Mouse (Mus musculus) embryonic facial prominence, embryonic 12.5 days (tissue): ENCODE data around the gene Tmprss6. TPM values are rescaled to one million over a fixed set of nuclear protein-coding genes. Genes with fewer than 3 reads are reported as not detected.

Experiments
- ATAC-seq: fragments of 200-750 bp; cut with Nextera tagmentation; 2 replicates; pipeline ENCODE4 v1.8.0; 2017; ENCODE audit not compliant: insufficient number of reproducible peaks, insufficient read depth, low FRiP score, low TSS enrichment
- H3K27ac ChIP-seq: fragments of 300-500 bp; sonication (generic); 2 replicates; pipeline ENCODE4 v1.5.1; 2016; ENCODE audit warnings: mild to moderate bottlenecking
- H3K27me3 ChIP-seq: fragments of 300-500 bp; sonication (generic); 2 replicates; pipeline ENCODE4 v1.6.1; 2016; ENCODE audit warnings: mild to moderate bottlenecking, moderate library complexity
- H3K36me3 ChIP-seq: fragments of 300-500 bp; sonication (generic); 2 replicates; pipeline ENCODE4 v1.6.1; 2016; ENCODE audit warnings: mild to moderate bottlenecking
- H3K4me1 ChIP-seq: fragments of 300-500 bp; sonication (generic); 2 replicates; pipeline ENCODE4 v1.6.1; 2016
- H3K4me2 ChIP-seq: fragments of 300-500 bp; sonication (generic); replicated peaks from 2 replicates; pipeline ENCODE4 v1.6.1; 2016; ENCODE audit warnings: mild to moderate bottlenecking, moderate library complexity
- H3K4me3 ChIP-seq: fragments of 300-500 bp; sonication (generic); 2 replicates; pipeline ENCODE4 v1.5.1; 2016; ENCODE audit warnings: mild to moderate bottlenecking
- H3K9ac ChIP-seq: fragments of 300-500 bp; sonication (generic); 2 replicates; pipeline ENCODE4 v1.6.1; 2016; ENCODE audit warnings: mild to moderate bottlenecking, moderate library complexity
- H3K9me3 ChIP-seq: fragments of 300-500 bp; sonication (generic); 2 replicates; pipeline ENCODE4 v1.6.1; 2016; ENCODE audit warnings: mild to moderate bottlenecking, moderate library complexity
- WGBS: fragments of 180-500 bp; shearing (Covaris S2); methylation state at CpG from one replicate; pipeline ENCODE4 v1.1.7; 2016; 5-methylcytosine and 5-hydroxymethylcytosine counted together
- polyA plus RNA-seq: library from polyadenylated mRNA; unstranded; fragments of >200 nt; fragmentation: Nextera tagmentation; extraction: Ambion mirVana; gene quantifications from 2 replicates; pipeline ENCODE4 v1.2.1, GENCODE M21; 2016

Tmprss6 gene
- polyA plus RNA-seq, 1 experiment from 2014 or later = 1.4 TPM

GRCm38 (mm10) chr15:78442231-78442630, 26.2 kb downstream of the Tmprss6 start:
- Histone ChIP-seq H3K4me1 (peaks cover 12% of the 10 kb centered on the region), H3K36me3 (no peaks in the 10 kb centered on the region), H3K4me3 (no peak overlapping the region), H3K9ac (no peak overlapping the region), H3K27me3 (no peaks in the 10 kb centered on the region), H3K9me3 (no peaks in the 10 kb centered on the region), H3K4me2 (no peak overlapping the region), H3K27ac (no peak overlapping the region)
- no peak for ATAC-seq
- 91% methylated on average over 19 of the region's 19 CpGs for WGBS

- no peaks in the 10 kb centered on the region for H3K9me3 ChIP-seq
- no peak overlapping the region for H3K4me3 ChIP-seq
- H3K27me3 ChIP-seq = 0 out of 2 replicates have a peak, but pooled peaks cover 3% of the 10 kb centered on the region
- no peak for ATAC-seq
- no peak overlapping the region for H3K27ac ChIP-seq
- 67% methylated on average over 9 of the region's 9 CpGs for WGBS
- peaks cover 12% of the 10 kb centered on the region for H3K36me3 ChIP-seq
- no peak overlapping the region for H3K9ac ChIP-seq
- no peak overlapping the region for H3K4me2 ChIP-seq
- peaks cover 33% of the 10 kb centered on the region for H3K4me1 ChIP-seq
These were observed 29.5 kb downstream of the Tmprss6 start for GRCm38 (mm10) chr15:78438973-78439372.

GRCm38 (mm10) chr15:78438505-78438904, 29.9 kb downstream of the Tmprss6 start:
- 56% methylated on average over 8 of the region's 8 CpGs for WGBS
- Histone ChIP-seq H3K27me3 (0 out of 2 replicates have a peak, but pooled peaks cover 3% of the 10 kb centered on the region), H3K4me3 (no peak overlapping the region), H3K4me2 (no peak overlapping the region), H3K27ac (no peak overlapping the region), H3K4me1 (peaks cover 33% of the 10 kb centered on the region), H3K9me3 (no peaks in the 10 kb centered on the region), H3K36me3 (peaks cover 14% of the 10 kb centered on the region), H3K9ac (no peak overlapping the region)
- no peak for ATAC-seq

GRCm38 (mm10) chr15:78438018-78438394, 30.4 kb downstream of the Tmprss6 start:
- Histone ChIP-seq H3K27ac (no peak overlapping the region), H3K4me1 (peaks cover 33% of the 10 kb centered on the region), H3K36me3 (peaks cover 19% of the 10 kb centered on the region), H3K27me3 (0 out of 2 replicates have a peak, but pooled peaks cover 3% of the 10 kb centered on the region), H3K4me3 (no peak overlapping the region), H3K9ac (no peak overlapping the region; the same call in 1 of the 2 replicates), H3K4me2 (0 out of 2 replicates have a peak overlapping the region, but pooled peaks have one; percentile 51), H3K9me3 (no peaks in the 10 kb centered on the region)
- ATAC-seq = no peak
- 47% methylated on average over 4 of the region's 4 CpGs for WGBS

- peak; percentile 16 for ATAC-seq
- WGBS = 23% methylated on average over 23 of the region's 23 CpGs
- 0 out of 2 replicates have a peak overlapping the region, but pooled peaks have one; percentile 12 for H3K4me3 ChIP-seq
- H3K36me3 ChIP-seq = peaks cover 19% of the 10 kb centered on the region
- H3K27me3 ChIP-seq = 0 out of 2 replicates have a peak, but pooled peaks cover 3% of the 10 kb centered on the region
- no peaks in the 10 kb centered on the region for H3K9me3 ChIP-seq
- peak overlapping the region; percentile 51 for H3K4me2 ChIP-seq
- H3K4me1 ChIP-seq = peaks cover 33% of the 10 kb centered on the region
- peak overlapping the region; percentile 47 for H3K9ac ChIP-seq
- peak overlapping the region; percentile 81 for H3K27ac ChIP-seq
These were observed 31.0 kb downstream of the Tmprss6 start for GRCm38 (mm10) chr15:78437237-78438017.

- Histone ChIP-seq H3K4me1 (peaks cover 33% of the 10 kb centered on the region), H3K27ac (peak overlapping the region; percentile 81), H3K9ac (peak overlapping the region; percentile 47), H3K4me2 (peak overlapping the region; percentile 51), H3K4me3 (peak overlapping the region; percentile 12; the same call in 1 of the 2 replicates), H3K9me3 (no peaks in the 10 kb centered on the region), H3K27me3 (0 out of 2 replicates have a peak, but pooled peaks cover 3% of the 10 kb centered on the region), H3K36me3 (peaks cover 23% of the 10 kb centered on the region)
- peak; percentile 44; the same call in 1 of the 2 replicates for ATAC-seq
- 9% methylated on average over 32 of the region's 32 CpGs for WGBS
These were observed 31.8 kb downstream of the Tmprss6 start for GRCm38 (mm10) chr15:78436380-78437192.

GRCm38 (mm10) chr15:78435681-78436080, 32.8 kb downstream of the Tmprss6 start:
- ATAC-seq = no peak
- no peaks in the 10 kb centered on the region for H3K9me3 ChIP-seq
- no peak overlapping the region for H3K27ac ChIP-seq
- H3K36me3 ChIP-seq = peaks cover 26% of the 10 kb centered on the region
- H3K4me2 ChIP-seq = no peak overlapping the region
- H3K9ac ChIP-seq = no peak overlapping the region
- no peak overlapping the region for H3K4me3 ChIP-seq
- peaks cover 37% of the 10 kb centered on the region for H3K4me1 ChIP-seq
- WGBS = 78% methylated on average over 11 of the region's 11 CpGs
- 0 out of 2 replicates have a peak, but pooled peaks cover 3% of the 10 kb centered on the region for H3K27me3 ChIP-seq

GRCm38 (mm10) chr15:78434896-78435520, 33.4 kb downstream of the Tmprss6 start:
- H3K27me3 ChIP-seq = 0 out of 2 replicates have a peak, but pooled peaks cover 3% of the 10 kb centered on the region
- H3K27ac ChIP-seq = no peak overlapping the region
- peaks cover 26% of the 10 kb centered on the region for H3K36me3 ChIP-seq
- no peak overlapping the region for H3K9ac ChIP-seq
- ATAC-seq = no peak
- no peak overlapping the region for H3K4me2 ChIP-seq
- no peak overlapping the region for H3K4me3 ChIP-seq
- no peaks in the 10 kb centered on the region for H3K9me3 ChIP-seq
- 22% methylated on average over 6 of the region's 6 CpGs for WGBS
- H3K4me1 ChIP-seq = peaks cover 42% of the 10 kb centered on the region

GRCm38 (mm10) chr15:78431541-78432121, 36.8 kb downstream of the Tmprss6 start:
- Histone ChIP-seq H3K9me3 (no peaks in the 10 kb centered on the region), H3K27ac (no peak overlapping the region), H3K4me1 (peaks cover 33% of the 10 kb centered on the region), H3K4me2 (no peak overlapping the region), H3K4me3 (no peak overlapping the region), H3K9ac (no peak overlapping the region), H3K27me3 (0 out of 2 replicates have a peak, but pooled peaks cover 3% of the 10 kb centered on the region), H3K36me3 (peaks cover 26% of the 10 kb centered on the region)
- no peak for ATAC-seq
- WGBS = 78% methylated on average over 7 of the region's 7 CpGs

- no peak for ATAC-seq
- 0 out of 2 replicates have a peak, but pooled peaks cover 2% of the 10 kb centered on the region for H3K27me3 ChIP-seq
- 0 out of 2 replicates have a peak overlapping the region, but pooled peaks have one; percentile 23 for H3K27ac ChIP-seq
- WGBS = 81% methylated on average over 10 of the region's 10 CpGs
- no peak overlapping the region for H3K4me2 ChIP-seq
- 0 out of 2 replicates have a peak overlapping the region, but pooled peaks have one; percentile 19 for H3K9ac ChIP-seq
- no peaks in the 10 kb centered on the region for H3K9me3 ChIP-seq
- peaks cover 25% of the 10 kb centered on the region for H3K36me3 ChIP-seq
- H3K4me1 ChIP-seq = peaks cover 28% of the 10 kb centered on the region
- H3K4me3 ChIP-seq = no peak overlapping the region
These were observed 37.6 kb downstream of the Tmprss6 start for GRCm38 (mm10) chr15:78430874-78431273.
